Mouse (Mus musculus) ES-Bruce4 (cell line): ENCODE data around the gene Ccnq.

ENCODE experiments used
- CTCF ChIP-seq: IDR thresholded peaks from one replicate; pipeline ENCODE4 v1.8.1; 2011; ENCODE audit warnings: low read depth, low read length
- EP300 ChIP-seq: IDR thresholded peaks from 2 replicates; pipeline ENCODE4 v1.6.1; 2011; ENCODE audit warnings: low read depth, low read length; ENCODE audit not compliant: insufficient read depth
- POLR2A ChIP-seq: IDR thresholded peaks from one replicate; pipeline ENCODE4 v1.8.1; 2011; ENCODE audit warnings: low read length; ENCODE audit not compliant: insufficient read depth

DNA sequence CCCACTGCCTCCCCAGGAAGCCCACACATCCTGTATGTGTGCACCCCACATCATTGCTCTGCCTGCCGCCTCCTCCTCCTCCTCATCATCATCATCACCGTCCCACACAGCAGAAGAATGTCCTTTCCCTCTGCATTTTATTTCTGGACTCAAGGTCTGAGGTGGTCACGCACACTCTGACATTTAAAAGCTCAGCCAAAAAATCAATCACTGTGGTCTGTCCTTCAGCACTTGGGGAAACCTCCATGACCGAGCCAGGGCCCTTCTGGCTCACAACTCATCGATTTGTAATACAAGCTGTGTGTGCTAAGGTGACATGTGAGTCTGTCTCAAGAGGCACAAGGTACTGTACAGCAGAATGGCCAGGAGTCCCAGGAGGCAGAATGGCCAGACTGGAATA is 30.8 kb upstream of the Ccnq start:
- TF ChIP-seq CTCF (no peak), POLR2A (no peak), EP300 (no peak)
